Mouse (Mus musculus) hindbrain, embryonic 15.5 days (tissue): ENCODE measurements at regions not wholly inside any gene's neighbourhood (a gene's known extent, or its start where the extent isn't known, plus 50 kb on each side); places are given as distances from the start of the nearest gene placed in this dataset.

Source experiments
- ATAC-seq: fragments of 200-750 bp; cut with Nextera tagmentation; 2 replicates; pipeline ENCODE4 v1.8.0; 2017; ENCODE audit warnings: low read depth, moderate number of reproducible peaks, moderate TSS enrichment; ENCODE audit not compliant: low FRiP score
- H3K27ac ChIP-seq: fragments of 300-500 bp; sonication (generic); replicated peaks from 2 replicates; pipeline ENCODE4 v1.5.1; 2015; ENCODE audit warnings: mild to moderate bottlenecking, inconsistent platforms
- H3K27me3 ChIP-seq: fragments of 300-500 bp; sonication (generic); 2 replicates; pipeline ENCODE4 v1.6.1; 2015; ENCODE audit warnings: control low read depth, inconsistent platforms
- H3K36me3 ChIP-seq: fragments of 300-500 bp; sonication (generic); 2 replicates; pipeline ENCODE4 v1.6.1; 2015; ENCODE audit warnings: control low read depth, inconsistent platforms
- H3K4me1 ChIP-seq: fragments of 300-500 bp; sonication (generic); replicated peaks from 2 replicates; pipeline ENCODE4 v1.6.1; 2015; ENCODE audit warnings: control low read depth, inconsistent platforms
- H3K4me2 ChIP-seq: fragments of 300-500 bp; sonication (generic); 2 replicates; pipeline ENCODE4 v1.6.1; 2015; ENCODE audit warnings: moderate library complexity, mild to moderate bottlenecking, inconsistent platforms
- H3K4me3 ChIP-seq: fragments of 300-500 bp; sonication (generic); 2 replicates; pipeline ENCODE4 v1.5.1; 2015; ENCODE audit warnings: mild to moderate bottlenecking, inconsistent platforms
- H3K9ac ChIP-seq: fragments of 300-500 bp; sonication (generic); 2 replicates; pipeline ENCODE4 v1.6.1; 2015; ENCODE audit warnings: inconsistent platforms
- H3K9me3 ChIP-seq: fragments of 300-500 bp; sonication (generic); 2 replicates; pipeline ENCODE4 v1.6.1; 2016; ENCODE audit warnings: control low read depth, inconsistent platforms
- WGBS: fragments of 180-500 bp; shearing (Covaris S2); methylation state at CpG from one replicate; pipeline ENCODE4 v1.1.7; 2015; 5-methylcytosine and 5-hydroxymethylcytosine counted together

- Histone ChIP-seq H3K4me1 (peaks cover 32% of the 10 kb centered on the region), H3K4me3 (no peak overlapping the region), H3K27ac (peak overlapping the region; percentile 78), H3K27me3 (peaks cover 11% of the 10 kb centered on the region; the same call in 1 of the 2 replicates), H3K4me2 (no peak overlapping the region; the same call in 1 of the 2 replicates), H3K36me3 (no peaks in the 10 kb centered on the region), H3K9ac (0 out of 2 replicates have a peak overlapping the region, but pooled peaks have one; percentile 16), H3K9me3 (no peaks in the 10 kb centered on the region)
- peak; percentile 68 for ATAC-seq
- 6% methylated on average over 15 of the region's 15 CpGs for WGBS
These were observed 109.8 kb upstream of the Parp11 start for GRCm38 (mm10) chr6:127336681-127337397.

- no peaks in the 10 kb centered on the region for H3K9me3 ChIP-seq
- no peak for ATAC-seq
These were observed 109.2 kb upstream of the Parp11 start for GRCm38 (mm10) chr6:127337398-127337871.

GRCm38 (mm10) chr6:127338412-127338811, 108.2 kb upstream of the Parp11 start:
- H3K4me1 ChIP-seq = peaks cover 32% of the 10 kb centered on the region
- no peak for ATAC-seq
- H3K36me3 ChIP-seq = no peaks in the 10 kb centered on the region

More at GRCm38 (mm10) chr6:127337398-127337871, 109.2 kb upstream of the Parp11 start:
- 9% methylated on average over 15 of the region's 15 CpGs for WGBS
- Histone ChIP-seq H3K4me3 (no peak overlapping the region), H3K4me1 (peaks cover 32% of the 10 kb centered on the region), H3K9ac (0 out of 2 replicates have a peak overlapping the region, but pooled peaks have one; percentile 16), H3K27ac (peak overlapping the region; percentile 78), H3K36me3 (no peaks in the 10 kb centered on the region), H3K4me2 (no peak overlapping the region; the same call in 1 of the 2 replicates), H3K27me3 (peaks cover 11% of the 10 kb centered on the region; the same call in 1 of the 2 replicates)

GRCm38 (mm10) chr6:127341604-127342003, 105.0 kb upstream of the Parp11 start:
- no peak overlapping the region for H3K4me3 ChIP-seq
- H3K36me3 ChIP-seq = no peaks in the 10 kb centered on the region
- ATAC-seq = no peak
- peaks cover 18% of the 10 kb centered on the region for H3K4me1 ChIP-seq
- H3K4me2 ChIP-seq = no peak overlapping the region
- H3K9me3 ChIP-seq = no peaks in the 10 kb centered on the region
- H3K27me3 ChIP-seq = no peaks in the 10 kb centered on the region
- 90% methylated on average over 3 of the region's 3 CpGs for WGBS
- H3K27ac ChIP-seq = no peak overlapping the region
- H3K9ac ChIP-seq = no peak overlapping the region

More at GRCm38 (mm10) chr6:127338412-127338811, 108.2 kb upstream of the Parp11 start:
- Histone ChIP-seq H3K9me3 (no peaks in the 10 kb centered on the region), H3K4me3 (no peak overlapping the region), H3K4me2 (no peak overlapping the region), H3K9ac (no peak overlapping the region), H3K27ac (no peak overlapping the region), H3K27me3 (peaks cover 11% of the 10 kb centered on the region; the same call in 1 of the 2 replicates)
- 21% methylated on average over 6 of the region's 6 CpGs for WGBS

GRCm38 (mm10) chr6:127348770-127349409, 97.8 kb upstream of the Parp11 start:
- no peak overlapping the region for H3K9ac ChIP-seq
- ATAC-seq = no peak
- no peaks in the 10 kb centered on the region for H3K9me3 ChIP-seq
- H3K27ac ChIP-seq = no peak overlapping the region
- H3K36me3 ChIP-seq = no peaks in the 10 kb centered on the region
- H3K4me3 ChIP-seq = no peak overlapping the region
- WGBS = 75% methylated on average over 9 of the region's 9 CpGs
- no peak overlapping the region for H3K4me2 ChIP-seq
- H3K27me3 ChIP-seq = no peaks in the 10 kb centered on the region
- no peaks in the 10 kb centered on the region; the same call in 1 of the 2 replicates for H3K4me1 ChIP-seq

- Histone ChIP-seq H3K4me2 (no peak overlapping the region), H3K36me3 (no peaks in the 10 kb centered on the region), H3K4me1 (no peaks in the 10 kb centered on the region; the same call in 1 of the 2 replicates), H3K27me3 (no peaks in the 10 kb centered on the region), H3K27ac (no peak overlapping the region), H3K9ac (no peak overlapping the region), H3K9me3 (no peaks in the 10 kb centered on the region), H3K4me3 (no peak overlapping the region)
- no peak for ATAC-seq
- WGBS = 25% methylated on average over 12 of the region's 12 CpGs
These were observed 97.0 kb upstream of the Parp11 start for GRCm38 (mm10) chr6:127349479-127350110.

GRCm38 (mm10) chr6:127351691-127352090, 94.9 kb upstream of the Parp11 start:
- no peak for ATAC-seq
- H3K9me3 ChIP-seq = no peaks in the 10 kb centered on the region
- H3K36me3 ChIP-seq = no peaks in the 10 kb centered on the region
- 87% methylated on average over 5 of the region's 5 CpGs for WGBS
- H3K4me1 ChIP-seq = no peaks in the 10 kb centered on the region; the same call in 1 of the 2 replicates
- no peak overlapping the region for H3K4me2 ChIP-seq
- H3K4me3 ChIP-seq = no peak overlapping the region
- no peak overlapping the region for H3K27ac ChIP-seq
- no peak overlapping the region for H3K9ac ChIP-seq
- H3K27me3 ChIP-seq = no peaks in the 10 kb centered on the region

GRCm38 (mm10) chr6:127355112-127355511, 91.5 kb upstream of the Parp11 start:
- Histone ChIP-seq H3K9ac (no peak overlapping the region), H3K4me2 (no peak overlapping the region), H3K27ac (no peak overlapping the region), H3K4me1 (no peaks in the 10 kb centered on the region), H3K36me3 (no peaks in the 10 kb centered on the region), H3K9me3 (no peaks in the 10 kb centered on the region), H3K4me3 (no peak overlapping the region), H3K27me3 (no peaks in the 10 kb centered on the region)
- ATAC-seq = no peak
- 87% methylated on average over 6 of the region's 6 CpGs for WGBS

GRCm38 (mm10) chr6:127356442-127356841, 90.2 kb upstream of the Parp11 start:
- ATAC-seq = no peak
- WGBS = 78% methylated on average over 8 of the region's 8 CpGs
- no peaks in the 10 kb centered on the region for H3K27me3 ChIP-seq
- H3K4me1 ChIP-seq = no peaks in the 10 kb centered on the region
- H3K4me2 ChIP-seq = no peak overlapping the region
- H3K36me3 ChIP-seq = no peaks in the 10 kb centered on the region
- no peak overlapping the region for H3K4me3 ChIP-seq
- no peak overlapping the region for H3K27ac ChIP-seq
- no peak overlapping the region for H3K9ac ChIP-seq
- H3K9me3 ChIP-seq = no peaks in the 10 kb centered on the region

GRCm38 (mm10) chr6:127358805-127359204, 87.8 kb upstream of the Parp11 start:
- Histone ChIP-seq H3K9me3 (no peaks in the 10 kb centered on the region), H3K4me2 (no peak overlapping the region), H3K36me3 (no peaks in the 10 kb centered on the region), H3K27ac (no peak overlapping the region), H3K9ac (no peak overlapping the region), H3K4me1 (0 out of 2 replicates have a peak, but pooled peaks cover 6% of the 10 kb centered on the region), H3K4me3 (no peak overlapping the region), H3K27me3 (no peaks in the 10 kb centered on the region)
- 18% methylated on average over 5 of the region's 5 CpGs for WGBS
- no peak for ATAC-seq

GRCm38 (mm10) chr6:127359391-127359874, 87.2 kb upstream of the Parp11 start:
- 46% methylated on average over 9 of the region's 9 CpGs for WGBS
- no peak overlapping the region for H3K4me3 ChIP-seq
- H3K27me3 ChIP-seq = no peaks in the 10 kb centered on the region
- H3K9me3 ChIP-seq = no peaks in the 10 kb centered on the region
- no peak overlapping the region for H3K9ac ChIP-seq
- 0 out of 2 replicates have a peak, but pooled peaks cover 6% of the 10 kb centered on the region for H3K4me1 ChIP-seq
- ATAC-seq = no peak
- H3K4me2 ChIP-seq = no peak overlapping the region
- no peak overlapping the region for H3K27ac ChIP-seq
- H3K36me3 ChIP-seq = no peaks in the 10 kb centered on the region
